Mouse (Mus musculus) neural tube, embryonic 15.5 days (tissue): ENCODE measurements around the gene Olfr155. TPM values are rescaled to one million over a fixed set of nuclear protein-coding genes. Genes with fewer than 3 reads are reported as not detected.

ENCODE experiments used
- ATAC-seq: fragments of 200-750 bp; cut with Nextera tagmentation; 2 replicates; pipeline ENCODE4 v1.8.0; 2017; ENCODE audit warnings: mild to moderate bottlenecking, moderate TSS enrichment, moderate library complexity; ENCODE audit not compliant: low FRiP score
- H3K27ac ChIP-seq: fragments of 300-500 bp; sonication (generic); replicated peaks from 2 replicates; pipeline ENCODE4 v1.5.1; 2015; ENCODE audit warnings: mild to moderate bottlenecking, inconsistent platforms
- H3K27me3 ChIP-seq: fragments of 300-500 bp; sonication (generic); replicated peaks from 2 replicates; pipeline ENCODE4 v1.6.1; 2015; ENCODE audit warnings: inconsistent platforms
- H3K36me3 ChIP-seq: fragments of 300-500 bp; sonication (generic); 2 replicates; pipeline ENCODE4 v1.6.1; 2015; ENCODE audit warnings: inconsistent platforms
- H3K4me1 ChIP-seq: fragments of 300-500 bp; sonication (generic); 2 replicates; pipeline ENCODE4 v1.6.1; 2015; ENCODE audit warnings: inconsistent platforms
- H3K4me2 ChIP-seq: fragments of 300-500 bp; sonication (generic); 2 replicates; pipeline ENCODE4 v1.6.1; 2015; ENCODE audit warnings: inconsistent platforms, mild to moderate bottlenecking, moderate library complexity
- H3K4me3 ChIP-seq: fragments of 300-500 bp; sonication (generic); replicated peaks from 2 replicates; pipeline ENCODE4 v1.5.1; 2015; ENCODE audit warnings: mild to moderate bottlenecking, inconsistent platforms
- H3K9ac ChIP-seq: fragments of 300-500 bp; sonication (generic); replicated peaks from 2 replicates; pipeline ENCODE4 v1.6.1; 2015; ENCODE audit warnings: mild to moderate bottlenecking, inconsistent platforms
- H3K9me3 ChIP-seq: fragments of 300-500 bp; sonication (generic); replicated peaks from 2 replicates; pipeline ENCODE4 v1.6.1; 2016; ENCODE audit warnings: inconsistent platforms
- WGBS: fragments of 180-500 bp; shearing (Covaris S2); methylation state at CpG from one replicate; pipeline ENCODE4 v1.1.7; 2015; ENCODE audit warnings: mixed read lengths; 5-methylcytosine and 5-hydroxymethylcytosine counted together
- polyA plus RNA-seq: library from polyadenylated mRNA; unstranded; fragments of >200 nt; fragmentation: Nextera tagmentation; extraction: Ambion mirVana; gene quantifications from 2 replicates; pipeline ENCODE4 v1.2.1, GENCODE M21; 2015

The Olfr155 gene
- not detected in 2 replicates for polyA plus RNA-seq

DNA sequence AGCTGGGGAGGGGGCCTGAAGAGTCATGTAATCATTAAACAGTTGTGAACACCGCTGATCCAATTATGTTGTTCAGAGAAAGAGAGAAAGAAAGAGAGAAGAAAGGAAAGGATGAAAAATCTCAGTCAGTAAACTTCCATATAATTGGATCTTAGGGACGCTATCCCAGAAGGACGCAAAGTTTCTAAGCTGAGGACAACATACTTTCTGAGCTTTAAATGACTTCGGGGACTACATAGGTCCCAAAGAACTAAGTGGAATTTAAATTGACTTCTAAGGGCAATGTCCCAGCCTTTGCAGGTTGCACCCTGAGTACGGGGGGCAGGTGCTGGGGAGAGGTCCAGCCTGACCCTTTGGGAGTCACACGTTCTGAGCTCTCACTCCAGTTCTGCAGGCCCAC, at the start of gene Olfr155:
Olfr155 (plus strand) TSS at position 301 of the 400 bp plus-strand sequence.
- no peak within 1 kb of the TSS for H3K4me2 ChIP-seq
- ATAC-seq = no peak
- no peaks in the 10 kb centered on the region for H3K36me3 ChIP-seq
- no peak within 1 kb of the TSS for H3K4me3 ChIP-seq
- 84% methylated on average over 6 of the region's 6 CpGs for WGBS
- no peaks in the 10 kb centered on the region for H3K27me3 ChIP-seq
- 0 out of 2 replicates have a peak, but pooled peaks cover 3% of the 10 kb centered on the region for H3K4me1 ChIP-seq
- no peak within 1 kb of the TSS for H3K9ac ChIP-seq
- H3K27ac ChIP-seq = no peak within 1 kb of the TSS
- H3K9me3 ChIP-seq = no peaks in the 10 kb centered on the region

DNA sequence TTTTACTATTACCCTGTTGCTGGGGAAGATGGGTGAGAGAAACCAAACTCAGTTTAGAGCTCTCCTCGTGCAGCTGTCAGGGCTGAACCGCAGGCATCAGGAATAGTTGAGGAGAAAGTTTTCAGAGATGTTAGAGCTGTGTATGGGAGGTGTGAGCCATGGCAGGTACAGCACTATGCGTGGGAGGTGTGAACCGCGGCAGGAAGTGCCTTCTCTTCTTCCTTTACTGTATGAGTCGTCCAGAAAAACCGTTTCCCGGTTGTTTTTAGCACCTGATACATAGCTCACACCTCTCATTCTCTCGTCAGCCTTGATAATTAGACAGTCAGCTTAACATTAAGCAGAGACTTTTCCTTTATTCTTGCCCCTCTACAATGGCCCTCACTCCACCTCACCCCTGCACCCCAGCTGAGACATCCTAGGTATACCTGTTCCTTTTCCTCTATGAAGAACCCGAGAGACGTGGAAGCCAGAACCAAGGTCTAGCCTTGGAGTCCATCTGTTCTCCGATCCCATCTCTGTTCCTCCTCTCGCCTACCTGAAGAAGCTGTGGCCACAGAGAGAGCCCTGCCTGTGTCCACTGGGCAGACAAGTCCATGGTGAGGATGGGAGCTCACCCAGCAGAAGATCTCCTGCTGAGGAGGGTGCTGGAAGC, 28.3 kb upstream of the Olfr155 start:
- Histone ChIP-seq H3K36me3 (no peaks in the 10 kb centered on the region), H3K27ac (no peak overlapping the region), H3K9me3 (no peaks in the 10 kb centered on the region), H3K9ac (no peak overlapping the region), H3K4me1 (no peaks in the 10 kb centered on the region), H3K4me2 (no peak overlapping the region), H3K4me3 (no peak overlapping the region), H3K27me3 (no peaks in the 10 kb centered on the region)
- 86% methylated on average over 13 of the region's 13 CpGs for WGBS
- no peak for ATAC-seq

- H3K27me3 ChIP-seq = no peaks in the 10 kb centered on the region
- no peak within 1 kb of the TSS for H3K4me2 ChIP-seq
- no peak within 1 kb of the TSS for H3K4me3 ChIP-seq
- no peak for ATAC-seq
- H3K9ac ChIP-seq = no peak within 1 kb of the TSS
- no peaks in the 10 kb centered on the region for H3K4me1 ChIP-seq
- no peaks in the 10 kb centered on the region for H3K9me3 ChIP-seq
- H3K36me3 ChIP-seq = no peaks in the 10 kb centered on the region
- no peak within 1 kb of the TSS for H3K27ac ChIP-seq
- 15% methylated on average over 7 of the region's 7 CpGs for WGBS
These were observed 27.5 kb upstream of the Olfr155 start, which contains the start of gene Olfr156 for GRCm38 (mm10) chr4:43823845-43824337. Gene Olfr156, minus strand, starts transcription at chr4:43823895.

- Histone ChIP-seq H3K36me3 (no peaks in the 10 kb centered on the region), H3K4me1 (no peaks in the 10 kb centered on the region), H3K9me3 (no peaks in the 10 kb centered on the region), H3K4me2 (no peak overlapping the region), H3K4me3 (no peak overlapping the region), H3K9ac (no peak overlapping the region), H3K27me3 (no peaks in the 10 kb centered on the region), H3K27ac (no peak overlapping the region)
- 84% methylated on average over 4 of the region's 4 CpGs for WGBS
- no peak for ATAC-seq
These were observed 22.6 kb upstream of the Olfr155 start for GRCm38 (mm10) chr4:43828806-43829205.

DNA sequence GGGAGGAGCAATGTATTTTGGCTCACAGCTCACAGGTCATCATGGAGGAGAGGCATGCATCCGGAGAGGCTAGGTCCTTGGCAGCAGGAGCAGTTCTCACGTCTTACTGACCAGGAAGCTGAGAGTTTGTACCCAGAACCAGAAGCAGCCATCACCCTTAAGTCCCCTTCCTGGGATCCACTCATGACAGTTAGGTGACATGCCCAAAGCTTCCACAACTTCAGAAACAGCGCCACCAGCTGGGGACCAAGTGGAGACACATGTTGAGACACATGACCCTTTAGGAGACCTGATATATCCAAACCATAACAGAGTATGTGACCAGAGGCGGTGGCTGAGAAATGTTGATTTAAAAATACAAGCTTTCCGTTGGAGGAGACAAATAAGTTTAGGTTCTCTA, 19.3 kb upstream of the Olfr155 start:
- no peaks in the 10 kb centered on the region for H3K4me1 ChIP-seq
- no peaks in the 10 kb centered on the region for H3K36me3 ChIP-seq
- no peaks in the 10 kb centered on the region for H3K9me3 ChIP-seq
- 79% methylated on average over 5 of the region's 5 CpGs for WGBS
- H3K9ac ChIP-seq = no peak overlapping the region
- ATAC-seq = no peak
- no peak overlapping the region for H3K4me2 ChIP-seq
- H3K27ac ChIP-seq = no peak overlapping the region
- no peak overlapping the region for H3K4me3 ChIP-seq
- H3K27me3 ChIP-seq = no peaks in the 10 kb centered on the region

- no peak for ATAC-seq
- no peaks in the 10 kb centered on the region for H3K4me1 ChIP-seq
- no peaks in the 10 kb centered on the region for H3K36me3 ChIP-seq
- H3K9me3 ChIP-seq = no peaks in the 10 kb centered on the region
- no peak overlapping the region for H3K27ac ChIP-seq
- no peak overlapping the region for H3K9ac ChIP-seq
- 63% methylated on average over 5 of the region's 5 CpGs for WGBS
- no peaks in the 10 kb centered on the region for H3K27me3 ChIP-seq
- no peak overlapping the region for H3K4me3 ChIP-seq
- H3K4me2 ChIP-seq = no peak overlapping the region
These were observed 17.6 kb upstream of the Olfr155 start for GRCm38 (mm10) chr4:43833752-43834151.

DNA sequence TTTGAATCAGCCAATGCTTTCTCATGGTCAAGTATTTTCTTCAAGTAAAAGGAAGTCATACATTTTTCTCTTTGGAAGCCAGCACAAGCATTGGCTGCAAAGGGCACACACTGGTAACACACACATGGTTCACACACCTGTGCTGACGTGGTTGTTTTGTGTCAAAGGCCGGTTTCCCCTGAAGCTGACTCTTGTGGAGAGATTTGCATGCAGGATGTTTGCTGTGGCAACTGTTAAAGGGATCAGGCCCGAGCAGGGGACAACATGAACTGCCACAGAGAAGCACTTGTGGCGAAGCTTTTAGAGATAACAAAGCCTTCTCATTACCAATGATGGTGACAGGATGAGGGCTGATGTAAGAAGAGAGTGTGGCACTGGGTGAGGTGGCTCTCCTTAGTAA, 16.6 kb upstream of the Olfr155 start:
- no peak for ATAC-seq
- Histone ChIP-seq H3K4me2 (no peak overlapping the region), H3K9ac (no peak overlapping the region), H3K4me3 (no peak overlapping the region), H3K36me3 (no peaks in the 10 kb centered on the region), H3K27ac (no peak overlapping the region), H3K4me1 (no peaks in the 10 kb centered on the region), H3K27me3 (no peaks in the 10 kb centered on the region), H3K9me3 (no peaks in the 10 kb centered on the region)
- WGBS = 78% methylated on average over 4 of the region's 4 CpGs

DNA sequence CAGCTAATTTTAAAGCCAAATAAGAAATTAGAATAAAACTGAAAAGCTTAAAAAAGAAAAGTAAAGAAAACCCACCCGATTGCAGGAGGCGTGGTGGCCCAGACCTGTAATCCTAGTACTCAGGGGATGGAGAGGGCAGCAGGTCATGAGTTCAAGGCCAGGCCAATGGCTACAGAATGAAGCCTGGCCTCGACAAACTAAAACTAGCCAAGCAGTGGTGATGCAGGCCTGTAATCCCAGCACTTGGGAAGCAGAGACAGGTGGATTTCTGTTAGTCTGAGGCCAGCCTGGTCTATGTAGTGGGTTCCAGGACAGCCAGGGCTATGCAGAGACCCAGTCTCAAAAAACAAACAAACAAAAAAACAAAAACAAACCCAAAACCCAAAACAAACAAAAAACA, 13.0 kb upstream of the Olfr155 start:
- no peaks in the 10 kb centered on the region for H3K27me3 ChIP-seq
- no peak for ATAC-seq
- no peak overlapping the region for H3K4me2 ChIP-seq
- no peaks in the 10 kb centered on the region for H3K36me3 ChIP-seq
- no peak overlapping the region for H3K9ac ChIP-seq
- H3K27ac ChIP-seq = no peak overlapping the region
- WGBS = 82% methylated on average over 3 of the region's 3 CpGs
- no peaks in the 10 kb centered on the region for H3K4me1 ChIP-seq
- H3K4me3 ChIP-seq = no peak overlapping the region
- no peaks in the 10 kb centered on the region for H3K9me3 ChIP-seq

DNA sequence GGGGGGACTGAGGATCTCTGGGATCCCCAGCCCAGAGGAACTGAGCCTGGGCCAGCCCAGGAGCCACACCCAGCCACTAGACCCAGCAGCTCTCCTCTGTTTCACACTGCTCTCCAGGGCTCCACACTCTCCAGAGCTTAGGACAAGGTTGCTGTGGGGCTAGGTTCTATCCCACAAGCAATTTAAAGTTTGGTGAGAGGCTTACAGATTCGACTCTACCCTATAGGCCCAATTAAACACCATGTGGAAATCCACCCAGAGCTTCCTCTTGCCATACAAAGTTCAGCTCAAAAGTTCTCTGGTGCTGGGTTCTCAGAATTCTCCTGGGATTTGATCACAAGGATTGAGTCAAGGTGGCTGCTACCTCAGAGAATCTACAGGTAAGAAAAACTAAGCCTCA, 11.3 kb upstream of the Olfr155 start, which contains the start of gene Olfr157:
Olfr157 (minus strand) TSS at position 101 of the 400 bp plus-strand sequence.
- H3K27ac ChIP-seq = no peak within 1 kb of the TSS
- ATAC-seq = no peak
- H3K4me1 ChIP-seq = no peaks in the 10 kb centered on the region
- no peak within 1 kb of the TSS for H3K4me3 ChIP-seq
- no peak within 1 kb of the TSS for H3K4me2 ChIP-seq
- H3K27me3 ChIP-seq = no peaks in the 10 kb centered on the region
- H3K9me3 ChIP-seq = no peaks in the 10 kb centered on the region
- WGBS = 84% methylated on average over 1 of the region's 1 CpGs
- H3K36me3 ChIP-seq = no peaks in the 10 kb centered on the region
- no peak within 1 kb of the TSS for H3K9ac ChIP-seq

- WGBS = 83% methylated on average over 8 of the region's 8 CpGs
- Histone ChIP-seq H3K4me2 (no peak overlapping the region), H3K36me3 (no peaks in the 10 kb centered on the region), H3K27ac (no peak overlapping the region), H3K9ac (no peak overlapping the region), H3K27me3 (no peaks in the 10 kb centered on the region), H3K4me1 (no peaks in the 10 kb centered on the region), H3K4me3 (no peak overlapping the region), H3K9me3 (no peaks in the 10 kb centered on the region)
- no peak for ATAC-seq
These were observed 2.7 kb downstream of the Olfr155 start for GRCm38 (mm10) chr4:43854101-43854500.

GRCm38 (mm10) chr4:43859886-43860285, 8.5 kb downstream of the Olfr155 start:
- no peak overlapping the region for H3K4me2 ChIP-seq
- 81% methylated on average over 10 of the region's 10 CpGs for WGBS
- no peak overlapping the region for H3K4me3 ChIP-seq
- H3K9ac ChIP-seq = no peak overlapping the region
- no peaks in the 10 kb centered on the region for H3K9me3 ChIP-seq
- H3K27ac ChIP-seq = no peak overlapping the region
- no peaks in the 10 kb centered on the region for H3K27me3 ChIP-seq
- H3K4me1 ChIP-seq = no peaks in the 10 kb centered on the region
- no peak for ATAC-seq
- H3K36me3 ChIP-seq = no peaks in the 10 kb centered on the region

DNA sequence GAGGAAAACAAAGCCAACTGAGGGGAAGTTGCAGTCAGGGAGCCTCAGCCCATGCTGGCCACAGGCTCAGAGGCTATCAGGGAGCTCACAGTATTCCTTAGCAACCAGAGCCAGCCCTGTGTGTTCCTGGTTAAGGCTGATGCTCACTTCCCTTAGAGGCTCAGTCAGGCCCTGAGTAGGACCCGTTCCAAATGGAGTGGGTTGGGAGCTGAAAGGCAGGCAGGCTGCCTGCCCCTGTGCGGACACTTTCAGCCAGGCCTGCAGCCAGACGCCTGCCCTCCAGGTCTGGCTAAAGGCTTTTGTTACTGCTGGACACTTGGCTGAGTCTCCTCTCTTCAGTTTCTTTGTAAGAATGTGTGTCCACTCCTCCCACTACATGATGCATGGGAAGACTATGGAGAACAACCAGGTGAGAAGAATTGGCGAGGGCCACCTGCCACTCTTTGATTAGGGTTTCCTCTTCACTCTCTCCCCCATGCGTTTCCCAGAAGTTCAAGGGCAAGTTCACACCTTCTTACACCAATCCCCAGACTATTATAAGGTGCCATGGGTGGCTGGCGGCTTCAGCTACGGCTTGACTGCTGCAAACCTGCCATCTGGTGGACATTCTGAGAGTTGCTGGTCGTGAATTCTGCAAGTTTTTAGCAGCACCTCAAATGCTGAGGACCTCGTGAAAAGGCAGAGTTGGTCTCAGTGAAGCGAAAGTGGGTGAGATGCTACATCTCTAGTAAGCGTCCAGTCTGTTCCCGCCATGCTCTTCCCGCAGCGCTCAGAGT, 9.6 kb downstream of the Olfr155 start:
- no peaks in the 10 kb centered on the region for H3K36me3 ChIP-seq
- H3K4me1 ChIP-seq = no peaks in the 10 kb centered on the region
- no peaks in the 10 kb centered on the region for H3K9me3 ChIP-seq
- no peak overlapping the region for H3K27ac ChIP-seq
- H3K27me3 ChIP-seq = no peaks in the 10 kb centered on the region
- no peak overlapping the region for H3K4me3 ChIP-seq
- peak; percentile 31; the same call in 1 of the 2 replicates for ATAC-seq
- no peak overlapping the region for H3K9ac ChIP-seq
- 17% methylated on average over 14 of the region's 14 CpGs for WGBS
- H3K4me2 ChIP-seq = no peak overlapping the region
